Mouse (Mus musculus) ZHBTc4 (cell line): ENCODE data around the gene Stpg1.
A peak's percentile ranks its signal among the peaks of the same experiment; 100 is the strongest.

Source experiments
- DNase-seq: peaks from one replicate; pipeline ENCODE4 v3.0.0-alpha.2; 2011; ENCODE audit warnings: low read depth, low spot score

Stpg1 gene

DNA sequence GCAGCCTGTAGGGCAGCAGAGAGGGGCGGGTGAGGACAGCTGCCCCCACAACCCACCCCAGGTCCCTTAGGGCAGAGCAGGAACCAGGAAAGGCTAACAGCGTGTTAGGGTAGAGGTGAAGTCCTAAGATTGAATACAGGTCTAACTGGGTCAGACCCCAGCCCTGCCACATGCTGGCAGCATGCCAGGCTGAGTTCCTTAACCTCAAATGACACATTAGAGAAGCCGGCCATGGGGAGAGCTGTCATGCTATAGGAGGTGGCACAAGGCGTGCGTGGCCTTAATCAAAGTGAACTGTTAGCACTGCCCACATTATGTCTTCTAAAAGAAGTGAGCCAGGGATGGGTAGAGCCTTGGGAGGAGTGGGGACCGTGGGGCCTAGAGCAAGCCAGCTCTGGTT, 54.7 kb downstream of the Stpg1 start:
- no peak for DNase-seq

- no peak for DNase-seq
Measured at GRCm38 (mm10) chr4:135563794-135564193, 69.2 kb downstream of the Stpg1 start.

- no peak for DNase-seq
Measured at GRCm38 (mm10) chr4:135565400-135565799, 70.8 kb downstream of the Stpg1 start.

DNA sequence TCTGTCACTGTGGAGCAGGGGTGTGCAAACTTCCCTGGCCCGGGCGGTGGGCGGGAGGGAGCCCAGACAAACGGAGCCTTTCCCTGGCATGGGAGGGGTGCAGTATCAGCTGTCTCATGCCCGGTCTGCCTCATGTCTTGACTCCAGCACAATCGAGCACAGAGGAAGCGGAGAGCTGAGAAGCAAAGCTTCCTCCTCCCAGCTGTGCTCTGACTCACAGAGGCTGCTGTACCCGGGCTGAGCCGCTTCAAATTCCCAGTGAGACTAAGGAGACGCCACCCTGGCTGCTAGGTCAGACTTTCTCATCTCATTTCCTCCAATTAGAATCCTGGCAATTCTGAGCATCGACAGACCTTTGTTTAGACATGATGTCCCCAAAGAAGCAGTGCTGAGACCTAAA, 72.5 kb downstream of the Stpg1 start:
- DNase-seq = no peak

DNA sequence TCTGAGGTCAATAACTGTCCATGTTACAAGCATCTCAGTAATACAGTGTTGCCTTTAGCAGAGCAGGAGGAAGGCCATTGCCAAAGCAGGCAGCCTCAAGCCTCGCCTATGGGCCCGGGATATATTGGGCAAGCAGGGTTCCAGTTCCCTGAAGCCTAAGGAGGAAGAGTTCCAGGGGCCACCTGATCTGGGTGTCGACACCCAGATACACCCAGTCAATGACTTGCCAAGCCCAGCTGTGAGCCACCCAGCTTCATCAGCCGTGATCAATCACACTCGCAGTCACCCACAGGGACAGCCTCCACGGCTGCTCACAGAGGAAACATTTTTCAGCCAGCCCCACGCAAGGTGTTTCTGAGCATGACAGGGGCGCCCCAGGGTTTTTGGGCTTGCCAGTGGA, 72.9 kb downstream of the Stpg1 start:
- no peak for DNase-seq

GRCm38 (mm10) chr4:135569201-135569600, 74.6 kb downstream of the Stpg1 start:
- peak; percentile 67 for DNase-seq

- peak; percentile 74 for DNase-seq
Measured at GRCm38 (mm10) chr4:135570152-135571036, 75.8 kb downstream of the Stpg1 start.

DNA sequence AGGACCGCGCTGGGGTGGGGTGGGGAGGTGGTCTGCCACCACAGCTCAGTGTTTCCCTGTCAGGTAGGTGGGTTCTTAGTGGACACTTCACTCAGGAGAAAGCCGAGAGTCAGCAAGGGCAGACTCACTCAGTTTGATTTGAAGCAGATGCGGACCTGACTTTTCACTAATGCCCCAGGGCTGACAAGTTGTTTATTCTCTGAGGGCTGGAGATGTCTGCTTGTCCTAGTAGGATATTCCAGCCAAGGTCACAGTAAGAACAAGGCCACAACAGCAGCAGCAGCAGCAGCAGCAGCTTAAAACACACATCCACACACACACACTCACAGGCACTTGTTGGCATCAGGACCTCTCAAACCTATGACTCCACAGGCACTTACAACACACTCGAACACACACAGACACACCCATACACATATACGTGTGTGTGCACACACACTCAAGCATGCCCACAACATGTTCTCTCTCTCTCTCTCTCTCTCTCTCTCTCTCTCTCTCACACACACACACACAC, 76.5 kb downstream of the Stpg1 start:
- DNase-seq = no peak

DNA sequence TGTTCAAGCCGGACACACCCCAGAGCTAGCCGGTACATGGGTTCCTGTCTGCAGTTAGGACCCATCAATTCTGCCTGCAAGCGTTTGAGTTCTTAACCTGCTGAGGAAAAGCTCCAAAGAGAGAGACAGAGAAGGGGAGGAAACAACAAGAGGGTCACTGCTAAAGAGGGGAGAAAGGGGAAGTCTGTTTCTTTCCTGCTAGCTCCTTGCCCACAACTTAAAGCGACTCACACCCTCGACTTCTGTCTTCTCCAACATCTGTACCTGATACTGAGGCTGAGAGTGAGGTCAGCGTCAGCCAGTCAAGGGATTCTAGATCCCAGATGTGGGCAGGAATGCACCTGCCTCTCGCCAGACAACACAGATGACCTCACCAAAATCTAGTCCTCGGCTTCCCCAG, 77.7 kb downstream of the Stpg1 start:
- DNase-seq = no peak

GRCm38 (mm10) chr4:135573251-135573808, 78.7 kb downstream of the Stpg1 start, which contains the start of gene Grhl3:
TSS of gene Grhl3 (minus strand) at chr4:135573630.
- DNase-seq = peak; percentile 92

DNA sequence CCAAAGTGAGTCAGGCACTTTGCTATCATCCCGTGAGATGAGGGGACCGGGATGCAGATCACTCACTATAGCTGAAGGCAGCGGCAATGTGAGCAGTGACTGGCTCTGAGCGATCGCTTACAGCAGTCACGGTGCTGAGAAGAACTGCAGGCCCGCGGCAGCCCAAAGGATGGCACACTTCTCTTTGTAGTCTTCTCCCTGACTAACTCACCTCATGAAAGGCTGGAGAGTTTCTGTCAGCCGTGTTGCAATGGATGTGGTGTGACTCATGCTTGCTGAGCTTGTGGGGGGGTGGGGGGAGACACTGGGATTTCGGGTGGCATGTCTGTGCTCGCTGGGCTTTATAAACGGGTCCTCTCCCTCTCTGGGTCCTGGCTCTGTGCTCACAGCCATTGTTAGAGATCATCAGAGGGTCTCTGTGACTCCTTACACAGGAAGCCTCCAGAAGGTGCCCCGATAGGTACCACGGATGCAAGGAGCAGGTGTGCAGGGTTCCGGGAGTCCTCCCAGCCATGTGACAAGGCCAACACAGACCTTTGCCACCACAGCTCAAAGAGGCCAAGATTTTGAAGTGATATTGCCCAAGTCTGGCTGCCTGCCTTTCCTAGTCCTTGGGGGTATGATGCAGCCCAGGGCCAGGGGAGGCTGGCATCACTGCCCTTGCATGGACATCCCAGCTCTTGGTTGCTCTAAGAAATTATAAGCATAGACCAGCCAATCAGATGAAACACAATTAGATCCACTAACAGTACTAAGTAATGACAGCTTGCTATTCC, 81.0 kb downstream of the Stpg1 start:
- no peak for DNase-seq

DNA sequence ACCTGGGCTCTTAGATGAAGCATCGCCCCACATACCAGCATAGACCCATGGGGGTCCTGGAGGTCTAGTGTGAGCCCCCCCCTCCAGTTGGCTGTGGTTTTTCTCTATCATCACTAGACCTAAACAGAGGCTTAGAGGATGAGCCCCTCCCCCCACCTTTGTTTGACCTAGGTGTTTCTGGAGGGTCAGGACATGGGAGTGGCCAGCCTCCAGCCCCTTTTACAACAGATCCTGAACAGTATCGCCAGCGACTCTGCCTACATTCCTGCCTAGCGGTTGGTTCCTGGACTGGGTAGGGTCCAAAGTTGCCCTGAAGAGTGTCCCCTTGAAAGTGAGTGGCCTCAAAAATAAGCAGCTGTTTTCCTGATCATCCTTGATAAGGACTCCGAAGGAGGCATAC, 83.9 kb downstream of the Stpg1 start:
- peak; percentile 68 for DNase-seq

GRCm38 (mm10) chr4:135579695-135580094, 85.1 kb downstream of the Stpg1 start:
- DNase-seq = peak; percentile 47

- DNase-seq = peak; percentile 89
Measured at GRCm38 (mm10) chr4:135581222-135581910, 86.8 kb downstream of the Stpg1 start.

- DNase-seq = no peak
Measured at GRCm38 (mm10) chr4:135584838-135585237, 90.2 kb downstream of the Stpg1 start.
